Mouse (Mus musculus) gastrocnemius, postnatal 36 days (tissue): ENCODE results near the gene Agap2. TPM values are rescaled to one million over a fixed set of nuclear protein-coding genes. Genes with fewer than 3 reads are reported as not detected.
A peak's percentile ranks its signal among the peaks of the same experiment; 100 is the strongest.

Experiments used
- DNase-seq, 2 experiments: peaks; one replicate each; pipeline ENCODE4 v3.0.0; 2022
- intact Hi-C: fragments of 180-260 bp; cut with DNase I; formaldehyde crosslinking; loops from one replicate; pipeline ENCODE4 v1.15.1; 2025
- total RNA-seq, 2 experiments: library from RNA; stranded (reverse); gene quantifications; 2 replicates each; pipeline ENCODE4 v1.2.3; 2021

The Agap2 gene
- total RNA-seq, 2 experiments from 2014 or later, result 2.1 to 2.9 TPM

GRCm38 (mm10) chr10:127073981-127074380 lies 1.1 kb upstream of the Agap2 start:
- DNase-seq, result no peak
- intact Hi-C loops, result no loop called here

GRCm38 (mm10) chr10:127075651-127076050 lies 567 bp downstream of the Agap2 start:
- intact Hi-C loops, result no loop called here
- DNase-seq, result no peak

- intact Hi-C loops, result no loop called here
- DNase-seq, result no peak
Observed at GRCm38 (mm10) chr10:127076082-127076481, 998 bp downstream of the Agap2 start.

GRCm38 (mm10) chr10:127077515-127077914 lies 2.4 kb downstream of the Agap2 start:
- intact Hi-C loops, result no loop called here

GRCm38 (mm10) chr10:127078001-127078676 lies 3.1 kb downstream of the Agap2 start:
- no peak for DNase-seq
- intact Hi-C loops, result no loop called here

More at GRCm38 (mm10) chr10:127077515-127077914, 2.4 kb downstream of the Agap2 start:
- no peak for DNase-seq

- intact Hi-C loops, result no loop called here
- no peak for DNase-seq
Observed at GRCm38 (mm10) chr10:127078677-127079575, 3.8 kb downstream of the Agap2 start.

- no peak for DNase-seq
- intact Hi-C loops, result no loop called here
Observed at GRCm38 (mm10) chr10:127079665-127080391, 4.7 kb downstream of the Agap2 start.

- DNase-seq, result peak in 1 of 2 experiments; percentile 62
- intact Hi-C loops, result no loop called here
Observed at GRCm38 (mm10) chr10:127080901-127081780, 6.1 kb downstream of the Agap2 start.

GRCm38 (mm10) chr10:127081996-127082620 lies 7.0 kb downstream of the Agap2 start:
- no peak for DNase-seq
- intact Hi-C loops, result no loop called here

GRCm38 (mm10) chr10:127083292-127083914 lies 8.3 kb downstream of the Agap2 start:
- DNase-seq, result no peak
- intact Hi-C loops, result no loop called here

GRCm38 (mm10) chr10:127083915-127084306 lies 8.8 kb downstream of the Agap2 start:
- intact Hi-C loops, result no loop called here
- no peak for DNase-seq

- no peak for DNase-seq
- intact Hi-C loops, result no loop called here
Observed at GRCm38 (mm10) chr10:127085052-127085451, 10.0 kb downstream of the Agap2 start.

GRCm38 (mm10) chr10:127085633-127086032 lies 10.5 kb downstream of the Agap2 start:
- intact Hi-C loops, result no loop called here

GRCm38 (mm10) chr10:127090560-127091411 lies 15.7 kb downstream of the Agap2 start:
- peak in 1 of 2 experiments; percentile 21 for DNase-seq
- intact Hi-C loops, result no loop called here

More at GRCm38 (mm10) chr10:127085633-127086032, 10.5 kb downstream of the Agap2 start:
- DNase-seq, result no peak

- DNase-seq, result no peak
Observed at GRCm38 (mm10) chr10:127091507-127092396, 16.7 kb downstream of the Agap2 start.

GRCm38 (mm10) chr10:127092742-127093141 lies 17.7 kb downstream of the Agap2 start:
- intact Hi-C loops, result no loop called here
- no peak for DNase-seq

More at GRCm38 (mm10) chr10:127091507-127092396, 16.7 kb downstream of the Agap2 start:
- intact Hi-C loops, result no loop called here

- intact Hi-C loops, result no loop called here
- DNase-seq, result no peak
Observed at GRCm38 (mm10) chr10:127094382-127094802, 19.3 kb downstream of the Agap2 start.
